Mouse (Mus musculus): ENCODE measurements around the gene Ripply2.

GRCm38 (mm10) chr9:87005435-87005779, 9.9 kb upstream of the Ripply2 start:
- TF ChIP-seq CTCF (IDR thresholded peaks at IDR 0.05; ENCODE audit: borderline replicate concordance, insufficient read depth, low read length) (no peak), POLR2A (IDR thresholded peaks at IDR 0.05; ENCODE audit: low read depth, low read length) (no peak)
